Mouse (Mus musculus): ENCODE data around the gene Morn2. TPM values are rescaled to one million over a fixed set of nuclear protein-coding genes. Genes with fewer than 3 reads are reported as not detected.
A peak's percentile ranks its signal among the peaks of the same experiment; 100 is the strongest.

Morn2 gene
- total and polyA plus RNA-seq, 2 experiments from 2014 or later = 3.9 to 20.4 TPM

DNA sequence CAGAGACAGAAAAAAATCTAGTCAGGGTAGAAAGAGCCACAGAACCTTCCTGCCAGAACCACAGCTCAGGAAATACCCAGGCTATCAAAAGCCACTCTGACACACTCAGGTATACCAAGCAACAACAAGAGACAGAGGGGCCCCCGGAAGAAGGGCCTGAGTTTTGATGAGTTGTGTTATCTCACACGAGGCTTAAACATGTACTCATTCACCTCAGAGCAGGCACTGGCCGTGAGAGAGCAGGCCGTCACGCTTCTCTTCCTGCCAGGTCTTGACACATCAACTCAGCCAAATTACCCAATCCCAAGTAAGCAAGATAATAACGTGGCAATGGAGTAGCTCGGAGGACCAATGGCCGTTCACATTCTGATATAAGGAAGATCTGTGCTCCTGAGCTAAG lies 33.7 kb downstream of the Morn2 start:
- Histone ChIP-seq H3K36me3 (replicated peaks; ENCODE audit: control insufficient read depth, insufficient read depth, low read length) (no peaks in the 10 kb centered on the region), H3K4me1 (ENCODE audit: control insufficient read depth, insufficient read depth) (no peaks in the 10 kb centered on the region; the same call in 1 of the 2 replicates), H3K4me2 (ENCODE audit: low read depth, low read length) (no peak overlapping the region), H3K27ac (ENCODE audit: low read depth) (no peak overlapping the region), H3K9me3 (replicated peaks; ENCODE audit: control insufficient read depth, low read length) (no peaks in the 10 kb centered on the region), H3K4me3 (ENCODE audit: low read depth, low read length) (no peak overlapping the region), H3K27me3 (ENCODE audit: control insufficient read depth, insufficient read depth, low read length) (no peaks in the 10 kb centered on the region), H3K9ac (replicated peaks; ENCODE audit: low read depth, low read length) (no peak overlapping the region)
- DNase-seq (ENCODE audit: low spot score) (no peak), ATAC-seq (ENCODE audit: insufficient read depth, low read depth) (no peak)
- 46% methylated on average over 8 of the region's 8 CpGs for WGBS
- no peak for TF ChIP-seq CTCF (IDR thresholded peaks at IDR 0.05; ENCODE audit: low read depth)

DNA sequence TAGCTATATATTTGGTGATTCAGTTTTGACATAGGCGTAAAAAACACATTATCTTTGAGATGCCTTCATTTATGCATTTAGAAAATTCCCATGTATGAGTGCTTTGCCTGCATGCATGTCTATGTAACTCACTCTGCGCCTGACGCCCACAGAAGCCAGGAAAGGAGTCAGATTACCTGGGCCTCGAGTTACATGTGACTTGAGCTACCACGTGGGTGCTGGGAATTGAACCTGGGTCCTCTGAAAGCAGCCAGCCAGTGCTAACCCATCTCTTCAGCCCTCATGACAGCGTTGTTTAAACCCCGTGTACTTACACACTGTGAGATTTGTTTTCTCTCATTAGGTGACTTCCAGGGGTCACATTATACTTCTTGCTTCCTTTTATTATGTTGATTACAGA lies 34.5 kb downstream of the Morn2 start:
- Histone ChIP-seq H3K27ac (ENCODE audit: low read depth) (no peak overlapping the region), H3K36me3 (replicated peaks; ENCODE audit: control insufficient read depth, insufficient read depth, low read length) (no peaks in the 10 kb centered on the region), H3K9ac (replicated peaks; ENCODE audit: low read depth, low read length) (no peak overlapping the region), H3K27me3 (ENCODE audit: control insufficient read depth, insufficient read depth, low read length) (no peaks in the 10 kb centered on the region), H3K4me1 (ENCODE audit: control insufficient read depth, insufficient read depth) (no peaks in the 10 kb centered on the region; the same call in 1 of the 2 replicates), H3K9me3 (replicated peaks; ENCODE audit: control insufficient read depth, low read length) (no peaks in the 10 kb centered on the region), H3K4me2 (ENCODE audit: low read depth, low read length) (no peak overlapping the region), H3K4me3 (ENCODE audit: low read depth, low read length) (no peak overlapping the region)
- no peak for ATAC-seq (ENCODE audit: insufficient read depth, low read depth)
- DNase-seq (ENCODE audit: low spot score) = no peak
- TF ChIP-seq EP300 (IDR thresholded peaks at IDR 0.05; ENCODE audit: low read depth) (no peak), CTCF (IDR thresholded peaks at IDR 0.05; ENCODE audit: low read depth) (no peak)
- 84% methylated on average over 7 of the region's 7 CpGs for WGBS

DNA sequence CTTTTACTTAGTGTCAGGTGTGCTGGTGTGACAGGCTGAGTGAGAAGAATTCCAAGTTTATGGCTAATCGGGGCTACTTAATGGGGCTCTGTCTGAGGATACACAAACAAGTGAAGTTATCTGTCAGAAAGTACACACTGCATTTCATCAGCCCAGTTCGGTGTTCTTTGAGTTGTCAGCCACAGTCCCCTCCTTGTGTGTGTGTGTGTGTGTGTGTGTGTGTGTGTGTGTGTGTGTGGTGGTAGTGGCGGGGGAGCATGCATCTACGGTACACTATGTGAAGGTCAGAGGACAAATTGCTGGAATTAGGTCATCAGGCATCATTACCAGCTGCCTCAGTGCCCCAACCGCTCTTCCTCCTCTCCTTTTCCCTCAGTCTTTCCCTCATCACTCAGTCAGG lies 35.5 kb downstream of the Morn2 start:
- DNase-seq (ENCODE audit: low spot score) = no peak
- 72% methylated on average over 4 of the region's 5 CpGs for WGBS
- TF ChIP-seq EP300 (IDR thresholded peaks at IDR 0.05; ENCODE audit: low read depth) = no peak
- no peak for TF ChIP-seq CTCF (IDR thresholded peaks at IDR 0.05; ENCODE audit: low read depth)

GRCm38 (mm10) chr17:80326431-80326830 lies 36.4 kb downstream of the Morn2 start:
- Histone ChIP-seq H3K4me1 (ENCODE audit: control insufficient read depth, insufficient read depth) (no peaks in the 10 kb centered on the region; the same call in 1 of the 2 replicates), H3K4me2 (ENCODE audit: low read depth, low read length) (no peak overlapping the region), H3K27me3 (ENCODE audit: control insufficient read depth, insufficient read depth, low read length) (no peaks in the 10 kb centered on the region), H3K36me3 (replicated peaks; ENCODE audit: control insufficient read depth, insufficient read depth, low read length) (no peaks in the 10 kb centered on the region), H3K9me3 (replicated peaks; ENCODE audit: control insufficient read depth, low read length) (no peaks in the 10 kb centered on the region), H3K4me3 (ENCODE audit: low read depth, low read length) (no peak overlapping the region), H3K9ac (replicated peaks; ENCODE audit: low read depth, low read length) (no peak overlapping the region), H3K27ac (ENCODE audit: low read depth) (no peak overlapping the region)
- ATAC-seq (ENCODE audit: insufficient read depth, low read depth) (no peak), DNase-seq (ENCODE audit: low spot score) (no peak)
- no peak for TF ChIP-seq EP300 (IDR thresholded peaks at IDR 0.05; ENCODE audit: low read depth)
- no peak for TF ChIP-seq CTCF (IDR thresholded peaks at IDR 0.05; ENCODE audit: low read depth)
- 80% methylated on average over 3 of the region's 3 CpGs for WGBS

More for the DNA sequence above, 35.5 kb downstream of the Morn2 start:
- Histone ChIP-seq H3K4me3 (ENCODE audit: low read depth, low read length) (no peak overlapping the region), H3K9me3 (replicated peaks; ENCODE audit: control insufficient read depth, low read length) (no peaks in the 10 kb centered on the region), H3K4me1 (ENCODE audit: control insufficient read depth, insufficient read depth) (no peaks in the 10 kb centered on the region; the same call in 1 of the 2 replicates), H3K4me2 (ENCODE audit: low read depth, low read length) (no peak overlapping the region), H3K27me3 (ENCODE audit: control insufficient read depth, insufficient read depth, low read length) (no peaks in the 10 kb centered on the region), H3K27ac (ENCODE audit: low read depth) (no peak overlapping the region), H3K9ac (replicated peaks; ENCODE audit: low read depth, low read length) (no peak overlapping the region), H3K36me3 (replicated peaks; ENCODE audit: control insufficient read depth, insufficient read depth, low read length) (no peaks in the 10 kb centered on the region)
- ATAC-seq (ENCODE audit: insufficient read depth, low read depth) = no peak

GRCm38 (mm10) chr17:80332386-80332785 lies 42.4 kb downstream of the Morn2 start:
- H3K9ac ChIP-seq (replicated peaks; ENCODE audit: low read depth, low read length) = no peak overlapping the region
- ATAC-seq (ENCODE audit: insufficient read depth, low read depth) (no peak), DNase-seq (ENCODE audit: low spot score) (no peak)
- WGBS = 57% methylated on average over 2 of the region's 2 CpGs
- TF ChIP-seq EP300 (IDR thresholded peaks at IDR 0.05; ENCODE audit: low read depth) (no peak), CTCF (IDR thresholded peaks at IDR 0.05; ENCODE audit: low read depth) (peak; percentile 53)
- no peak overlapping the region for H3K27ac ChIP-seq (ENCODE audit: low read depth)
- H3K9me3 ChIP-seq (replicated peaks; ENCODE audit: control insufficient read depth, low read length) = no peaks in the 10 kb centered on the region
- H3K36me3 ChIP-seq (replicated peaks; ENCODE audit: control insufficient read depth, insufficient read depth, low read length) = no peaks in the 10 kb centered on the region
- H3K4me2 ChIP-seq (ENCODE audit: low read depth, low read length) = no peak overlapping the region
- H3K27me3 ChIP-seq (ENCODE audit: control insufficient read depth, insufficient read depth, low read length) = no peaks in the 10 kb centered on the region
- H3K4me1 ChIP-seq (ENCODE audit: control insufficient read depth, insufficient read depth) = no peaks in the 10 kb centered on the region
- no peak overlapping the region for H3K4me3 ChIP-seq (ENCODE audit: low read depth, low read length)

GRCm38 (mm10) chr17:80345277-80345676 lies 55.3 kb downstream of the Morn2 start:
- peak; percentile 36 for TF ChIP-seq CTCF (IDR thresholded peaks at IDR 0.05; ENCODE audit: low read depth)
- no peak for TF ChIP-seq EP300 (IDR thresholded peaks at IDR 0.05; ENCODE audit: low read depth)
- WGBS = 77% methylated on average over 4 of the region's 4 CpGs
- no peaks in the 10 kb centered on the region for H3K36me3 ChIP-seq (replicated peaks; ENCODE audit: control insufficient read depth, insufficient read depth, low read length)
- no peak for ATAC-seq (ENCODE audit: insufficient read depth, low read depth)
- no peaks in the 10 kb centered on the region for H3K9me3 ChIP-seq (replicated peaks; ENCODE audit: control insufficient read depth, low read length)
- no peak for DNase-seq (ENCODE audit: low spot score)
- H3K9ac ChIP-seq (replicated peaks; ENCODE audit: low read depth, low read length) = no peak overlapping the region
- no peaks in the 10 kb centered on the region for H3K27me3 ChIP-seq (ENCODE audit: control insufficient read depth, insufficient read depth, low read length)
- H3K27ac ChIP-seq (ENCODE audit: low read depth) = no peak overlapping the region
- no peak overlapping the region for H3K4me3 ChIP-seq (ENCODE audit: low read depth, low read length)
- no peak overlapping the region for H3K4me2 ChIP-seq (ENCODE audit: low read depth, low read length)
- H3K4me1 ChIP-seq (ENCODE audit: control insufficient read depth, insufficient read depth) = no peaks in the 10 kb centered on the region
